Mouse (Mus musculus): ENCODE measurements at regions not wholly inside any gene's neighbourhood (a gene's known extent, or its start where the extent isn't known, plus 50 kb on each side); places are given as distances from the start of the nearest gene placed in this dataset.
A peak's percentile ranks its signal among the peaks of the same experiment; 100 is the strongest.

GRCm38 (mm10) chr17:7680658-7681057, 146.4 kb downstream of the Fndc1 start:
- 73% methylated on average over 9 of the region's 9 CpGs for WGBS
- Histone ChIP-seq H3K4me1 (ENCODE audit: control insufficient read depth, insufficient read depth, low read length) (no peaks in the 10 kb centered on the region), H3K27ac (ENCODE audit: low read length) (peak overlapping the region; percentile 24), H3K4me2 (ENCODE audit: low read depth, low read length) (no peak overlapping the region), H3K4me3 (replicated peaks; ENCODE audit: low read length) (no peak overlapping the region), H3K27me3 (ENCODE audit: control insufficient read depth, insufficient read depth, low read length) (no peaks in the 10 kb centered on the region), H3K9me3 (replicated peaks; ENCODE audit: control insufficient read depth, low read length) (no peaks in the 10 kb centered on the region), H3K9ac (ENCODE audit: low read length) (no peak overlapping the region), H3K36me3 (ENCODE audit: control insufficient read depth, insufficient read depth, low read length) (no peaks in the 10 kb centered on the region)
- ATAC-seq (ENCODE audit: insufficient read depth, low FRiP score): no peak

DNA sequence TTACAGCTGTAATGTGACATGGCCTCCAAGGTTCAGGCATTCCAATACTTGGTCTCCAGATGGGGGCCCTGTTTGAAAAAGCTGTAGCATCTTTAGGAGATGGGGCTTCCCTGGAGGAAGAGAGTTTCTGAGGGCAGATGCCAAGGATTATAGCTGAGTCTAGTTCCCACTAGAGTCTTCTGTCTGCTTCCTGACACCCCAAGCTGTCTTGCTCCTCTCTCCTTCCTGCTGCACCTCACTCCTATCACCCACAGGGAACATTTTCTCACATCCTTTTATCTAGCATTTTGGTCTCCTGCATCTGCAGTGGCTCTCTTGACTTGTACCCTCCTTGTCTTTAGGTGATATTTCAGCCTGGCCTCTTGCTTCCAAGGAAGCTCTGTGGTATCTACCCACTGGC, 147.3 kb downstream of the Fndc1 start:
- no peak for ATAC-seq (ENCODE audit: insufficient read depth, low FRiP score)
- H3K4me3 ChIP-seq (replicated peaks; ENCODE audit: low read length): no peak overlapping the region
- H3K9ac ChIP-seq (ENCODE audit: low read length): no peak overlapping the region
- no peak overlapping the region for H3K27ac ChIP-seq (ENCODE audit: low read length)
- H3K27me3 ChIP-seq (ENCODE audit: control insufficient read depth, insufficient read depth, low read length): no peaks in the 10 kb centered on the region
- no peak overlapping the region for H3K4me2 ChIP-seq (ENCODE audit: low read depth, low read length)
- no peaks in the 10 kb centered on the region for H3K36me3 ChIP-seq (ENCODE audit: control insufficient read depth, insufficient read depth, low read length)
- H3K9me3 ChIP-seq (replicated peaks; ENCODE audit: control insufficient read depth, low read length): no peaks in the 10 kb centered on the region
- no peaks in the 10 kb centered on the region for H3K4me1 ChIP-seq (ENCODE audit: control insufficient read depth, insufficient read depth, low read length)

GRCm38 (mm10) chr17:7678898-7679297, 148.2 kb downstream of the Fndc1 start:
- H3K4me2 ChIP-seq (ENCODE audit: low read depth, low read length): no peak overlapping the region
- no peak overlapping the region for H3K4me3 ChIP-seq (replicated peaks; ENCODE audit: low read length)
- no peak overlapping the region for H3K9ac ChIP-seq (ENCODE audit: low read length)
- no peaks in the 10 kb centered on the region for H3K36me3 ChIP-seq (ENCODE audit: control insufficient read depth, insufficient read depth, low read length)
- no peaks in the 10 kb centered on the region for H3K27me3 ChIP-seq (ENCODE audit: control insufficient read depth, insufficient read depth, low read length)
- 61% methylated on average over 9 of the region's 9 CpGs for WGBS
- H3K4me1 ChIP-seq (ENCODE audit: control insufficient read depth, insufficient read depth, low read length): no peaks in the 10 kb centered on the region
- H3K27ac ChIP-seq (ENCODE audit: low read length): no peak overlapping the region
- no peak for ATAC-seq (ENCODE audit: insufficient read depth, low FRiP score)
- H3K9me3 ChIP-seq (replicated peaks; ENCODE audit: control insufficient read depth, low read length): no peaks in the 10 kb centered on the region

GRCm38 (mm10) chr17:7677796-7678195, 149.3 kb downstream of the Fndc1 start:
- Histone ChIP-seq H3K36me3 (ENCODE audit: control insufficient read depth, insufficient read depth, low read length) (no peaks in the 10 kb centered on the region), H3K4me2 (ENCODE audit: low read depth, low read length) (no peak overlapping the region), H3K9me3 (replicated peaks; ENCODE audit: control insufficient read depth, low read length) (no peaks in the 10 kb centered on the region), H3K4me3 (replicated peaks; ENCODE audit: low read length) (no peak overlapping the region), H3K27me3 (ENCODE audit: control insufficient read depth, insufficient read depth, low read length) (no peaks in the 10 kb centered on the region), H3K9ac (ENCODE audit: low read length) (no peak overlapping the region), H3K27ac (ENCODE audit: low read length) (no peak overlapping the region), H3K4me1 (ENCODE audit: control insufficient read depth, insufficient read depth, low read length) (no peaks in the 10 kb centered on the region)
- ATAC-seq (ENCODE audit: insufficient read depth, low FRiP score): no peak
- 92% methylated on average over 7 of the region's 7 CpGs for WGBS

- no peaks in the 10 kb centered on the region for H3K27me3 ChIP-seq (ENCODE audit: control insufficient read depth, insufficient read depth, low read length)
- 75% methylated on average over 8 of the region's 8 CpGs for WGBS
- no peak for ATAC-seq (ENCODE audit: insufficient read depth, low FRiP score)
These were observed 149.8 kb downstream of the Fndc1 start for GRCm38 (mm10) chr17:7677301-7677700.

GRCm38 (mm10) chr17:7676776-7677175, 150.3 kb downstream of the Fndc1 start:
- WGBS: 78% methylated on average over 2 of the region's 2 CpGs
- H3K4me3 ChIP-seq (replicated peaks; ENCODE audit: low read length): no peak overlapping the region
- H3K4me2 ChIP-seq (ENCODE audit: low read depth, low read length): no peak overlapping the region
- H3K4me1 ChIP-seq (ENCODE audit: control insufficient read depth, insufficient read depth, low read length): no peaks in the 10 kb centered on the region
- no peak for ATAC-seq (ENCODE audit: insufficient read depth, low FRiP score)
- no peaks in the 10 kb centered on the region for H3K36me3 ChIP-seq (ENCODE audit: control insufficient read depth, insufficient read depth, low read length)
- no peak overlapping the region for H3K9ac ChIP-seq (ENCODE audit: low read length)
- H3K27me3 ChIP-seq (ENCODE audit: control insufficient read depth, insufficient read depth, low read length): no peaks in the 10 kb centered on the region
- H3K9me3 ChIP-seq (replicated peaks; ENCODE audit: control insufficient read depth, low read length): no peaks in the 10 kb centered on the region
- H3K27ac ChIP-seq (ENCODE audit: low read length): no peak overlapping the region

More at GRCm38 (mm10) chr17:7677301-7677700, 149.8 kb downstream of the Fndc1 start:
- Histone ChIP-seq H3K27ac (ENCODE audit: low read length) (no peak overlapping the region), H3K9ac (ENCODE audit: low read length) (no peak overlapping the region), H3K36me3 (ENCODE audit: control insufficient read depth, insufficient read depth, low read length) (no peaks in the 10 kb centered on the region), H3K4me2 (ENCODE audit: low read depth, low read length) (no peak overlapping the region), H3K9me3 (replicated peaks; ENCODE audit: control insufficient read depth, low read length) (no peaks in the 10 kb centered on the region), H3K4me1 (ENCODE audit: control insufficient read depth, insufficient read depth, low read length) (no peaks in the 10 kb centered on the region), H3K4me3 (replicated peaks; ENCODE audit: low read length) (no peak overlapping the region)

GRCm38 (mm10) chr17:7674511-7674910, 152.6 kb downstream of the Fndc1 start:
- no peaks in the 10 kb centered on the region for H3K9me3 ChIP-seq (replicated peaks; ENCODE audit: control insufficient read depth, low read length)
- H3K9ac ChIP-seq (ENCODE audit: low read length): no peak overlapping the region
- no peak overlapping the region for H3K4me2 ChIP-seq (ENCODE audit: low read depth, low read length)
- no peak overlapping the region for H3K4me3 ChIP-seq (replicated peaks; ENCODE audit: low read length)
- H3K36me3 ChIP-seq (ENCODE audit: control insufficient read depth, insufficient read depth, low read length): no peaks in the 10 kb centered on the region
- no peak overlapping the region for H3K27ac ChIP-seq (ENCODE audit: low read length)
- ATAC-seq (ENCODE audit: insufficient read depth, low FRiP score): no peak
- no peaks in the 10 kb centered on the region for H3K27me3 ChIP-seq (ENCODE audit: control insufficient read depth, insufficient read depth, low read length)
- WGBS: 84% methylated on average over 2 of the region's 2 CpGs
- H3K4me1 ChIP-seq (ENCODE audit: control insufficient read depth, insufficient read depth, low read length): no peaks in the 10 kb centered on the region

- Histone ChIP-seq H3K36me3 (ENCODE audit: control insufficient read depth, insufficient read depth, low read length) (no peaks in the 10 kb centered on the region), H3K9me3 (replicated peaks; ENCODE audit: control insufficient read depth, low read length) (no peaks in the 10 kb centered on the region), H3K4me1 (ENCODE audit: control insufficient read depth, insufficient read depth, low read length) (0 out of 2 replicates have a peak, but pooled peaks cover 3% of the 10 kb centered on the region), H3K4me2 (ENCODE audit: low read depth, low read length) (no peak overlapping the region), H3K27ac (ENCODE audit: low read length) (no peak overlapping the region), H3K27me3 (ENCODE audit: control insufficient read depth, insufficient read depth, low read length) (no peaks in the 10 kb centered on the region), H3K4me3 (replicated peaks; ENCODE audit: low read length) (no peak overlapping the region), H3K9ac (ENCODE audit: low read length) (no peak overlapping the region)
- WGBS: 53% methylated on average over 3 of the region's 3 CpGs
- no peak for ATAC-seq (ENCODE audit: insufficient read depth, low FRiP score)
These were observed 159.3 kb downstream of the Fndc1 start for GRCm38 (mm10) chr17:7667826-7668225.

- no peak for ATAC-seq (ENCODE audit: insufficient read depth, low FRiP score)
- Histone ChIP-seq H3K4me3 (replicated peaks; ENCODE audit: low read length) (no peak overlapping the region), H3K9me3 (replicated peaks; ENCODE audit: control insufficient read depth, low read length) (no peaks in the 10 kb centered on the region), H3K27me3 (ENCODE audit: control insufficient read depth, insufficient read depth, low read length) (no peaks in the 10 kb centered on the region), H3K4me2 (ENCODE audit: low read depth, low read length) (no peak overlapping the region), H3K36me3 (ENCODE audit: control insufficient read depth, insufficient read depth, low read length) (no peaks in the 10 kb centered on the region), H3K27ac (ENCODE audit: low read length) (no peak overlapping the region), H3K9ac (ENCODE audit: low read length) (no peak overlapping the region), H3K4me1 (ENCODE audit: control insufficient read depth, insufficient read depth, low read length) (0 out of 2 replicates have a peak, but pooled peaks cover 3% of the 10 kb centered on the region)
- WGBS: 66% methylated on average over 6 of the region's 6 CpGs
These were observed 160.2 kb downstream of the Fndc1 start for GRCm38 (mm10) chr17:7666781-7667398.

Data from stomach, embryonic 16.5 days (tissue).